Mouse (Mus musculus) C2C12 (cell line): Measurements from ENCODE around the gene Hspb11.

Experiments used
- CTCF ChIP-seq: IDR thresholded peaks from one replicate; pipeline ENCODE4 v1.5.1; 2011; ENCODE audit not compliant: control insufficient read depth, insufficient read depth, insufficient read length
- MAX ChIP-seq: IDR thresholded peaks from one replicate; pipeline ENCODE4 v1.6.1; 2011; ENCODE audit warnings: mild to moderate bottlenecking, control low read depth
- MYOD1 ChIP-seq: IDR thresholded peaks from one replicate; pipeline ENCODE4 v1.6.1; 2011; ENCODE audit warnings: low read depth; ENCODE audit not compliant: control insufficient read depth, insufficient read length
- MYOG ChIP-seq: IDR thresholded peaks from one replicate; pipeline ENCODE4 v1.6.1; 2011; ENCODE audit not compliant: control insufficient read depth, insufficient read length; ENCODE audit errors: extremely low read depth
- USF1 ChIP-seq: IDR thresholded peaks from one replicate; pipeline ENCODE4 v1.6.1; 2011; ENCODE audit warnings: low read depth, mild to moderate bottlenecking, control low read depth, moderate library complexity

DNA sequence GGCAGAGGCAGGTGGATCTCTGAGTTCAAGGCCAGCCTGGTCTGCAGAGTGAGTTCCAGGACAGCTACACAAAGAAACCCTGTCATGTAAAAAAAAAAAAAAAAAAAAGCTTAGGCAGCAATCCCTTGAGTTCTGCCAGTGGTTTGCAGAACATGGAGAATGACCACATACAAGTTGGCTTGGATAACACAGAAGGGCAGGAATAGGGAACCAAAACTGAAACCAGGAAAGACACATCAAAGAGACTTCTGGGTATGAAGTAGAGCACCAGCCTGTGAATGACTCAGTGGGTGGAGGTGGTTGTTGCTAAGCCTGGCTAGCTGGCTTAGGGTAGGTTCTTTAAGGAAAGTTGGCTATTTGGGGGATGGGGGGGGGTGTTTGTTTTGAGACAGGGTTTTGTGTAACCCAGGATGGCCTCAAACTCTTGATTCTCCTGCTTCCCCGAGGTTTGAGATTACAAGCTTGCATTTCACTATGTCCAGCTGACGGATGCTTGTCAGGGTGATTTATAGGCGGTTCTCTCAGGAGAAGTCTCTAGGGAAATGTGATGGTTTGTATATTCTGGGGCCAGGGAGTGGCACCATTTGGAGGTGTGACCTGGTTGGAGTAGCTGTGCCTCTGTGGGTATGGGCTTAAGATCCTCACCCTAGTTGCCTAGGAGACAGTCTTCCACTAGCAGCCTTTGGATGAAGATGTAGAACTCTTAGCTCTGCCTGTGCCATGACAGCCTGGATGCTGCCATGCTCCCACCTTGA is 32.2 kb downstream of the Hspb11 start:
- TF ChIP-seq CTCF (no peak), USF1 (no peak), MYOD1 (no peak), MAX (no peak), MYOG (no peak)
